8 mouse cellular contexts compared by ENCODE assay signal in genomic region chr9:120011533-120011932, GRCm38 (mm10). TPM values are rescaled to one million over a fixed set of nuclear protein-coding genes. Genes with fewer than 3 reads are reported as not detected.
DNase-seq lines count a peak whose midpoint lies in the region; ATAC-seq and TF ChIP-seq lines count a peak whose summit lies in the region.

No protein-coding gene starts in this region.

- no peaks in the 10 kb centered on the region for H3K9me3 ChIP-seq in heart, embryonic 15.5 days (replicated peaks)
- no peaks in the 10 kb centered on the region for H3K9me3 ChIP-seq in liver, embryonic 16.5 days (replicated peaks; ENCODE audit: control insufficient read depth, low read length)
- no peaks in the 10 kb centered on the region for H3K9me3 ChIP-seq in neural tube, embryonic 13.5 days

- H3K4me2 ChIP-seq in heart, embryonic 15.5 days, result peak overlapping the region; percentile 89
- peak overlapping the region; percentile 74 for H3K4me2 ChIP-seq in liver, embryonic 16.5 days (ENCODE audit: low read depth, low read length)
- H3K4me2 ChIP-seq in neural tube, embryonic 13.5 days, result peak overlapping the region; percentile 74

- H3K27ac ChIP-seq in embryonic fibroblast, embryonic 13.5 days (ENCODE audit: insufficient read depth, low read length), result peak overlapping the region; percentile 57
- H3K27ac ChIP-seq in heart, embryonic 15.5 days, result peak overlapping the region; percentile 97
- peak overlapping the region; percentile 10; the same call in 1 of the 2 replicates for H3K27ac ChIP-seq in liver, embryonic 16.5 days (ENCODE audit: low read length)
- H3K27ac ChIP-seq in neural tube, embryonic 13.5 days (replicated peaks), result peak overlapping the region; percentile 85

- no peak for TF ChIP-seq POLR2A in embryonic fibroblast, embryonic 13.5 days (IDR thresholded peaks at IDR 0.05; ENCODE audit: low read depth, low read length)

- WGBS in heart, embryonic 15.5 days, result 1% methylated on average over 10 of the region's 10 CpGs
- WGBS in liver, embryonic 16.5 days (ENCODE audit: insufficient replicate concordance), result 1% methylated on average over 10 of the region's 10 CpGs
- 2% methylated on average over 10 of the region's 10 CpGs for WGBS in neural tube, embryonic 13.5 days

- peaks cover 38% of the 10 kb centered on the region for H3K36me3 ChIP-seq in heart, embryonic 15.5 days
- no peaks in the 10 kb centered on the region for H3K36me3 ChIP-seq in liver, embryonic 16.5 days (ENCODE audit: control insufficient read depth, insufficient read depth)
- no peaks in the 10 kb centered on the region for H3K36me3 ChIP-seq in neural tube, embryonic 13.5 days

- peak; percentile 48 for ATAC-seq in CD4-positive, CD25-positive, alpha-beta regulatory T cell, adult 4 months
- peak; percentile 63 for ATAC-seq in heart, embryonic 15.5 days (replicated peaks; ENCODE audit: insufficient number of reproducible peaks, insufficient read depth, low FRiP score, low read depth)
- ATAC-seq in liver, embryonic 16.5 days (ENCODE audit: low read depth), result peak; percentile 28
- ATAC-seq in neural tube, embryonic 13.5 days (ENCODE audit: low read depth), result peak; percentile 69

- H3K9ac ChIP-seq in heart, embryonic 15.5 days, result peak overlapping the region; percentile 38; the same call in 1 of the 2 replicates
- no peak overlapping the region for H3K9ac ChIP-seq in liver, embryonic 16.5 days (ENCODE audit: low read depth, low read length)
- peak overlapping the region; percentile 72 for H3K9ac ChIP-seq in neural tube, embryonic 13.5 days

- peaks cover 14% of the 10 kb centered on the region for H3K4me1 ChIP-seq in embryonic fibroblast, embryonic 13.5 days (ENCODE audit: control insufficient read depth, insufficient read depth, low read length)
- H3K4me1 ChIP-seq in heart, embryonic 15.5 days (replicated peaks), result peaks cover 56% of the 10 kb centered on the region
- peaks cover 14% of the 10 kb centered on the region for H3K4me1 ChIP-seq in liver, embryonic 16.5 days (ENCODE audit: control insufficient read depth, low read depth, low read length)
- H3K4me1 ChIP-seq in neural tube, embryonic 13.5 days (replicated peaks), result peaks cover 12% of the 10 kb centered on the region; the same call in 1 of the 2 replicates

- no peak overlapping the region for H3K4me3 ChIP-seq in embryonic fibroblast, embryonic 13.5 days (ENCODE audit: insufficient read depth, low read length)
- H3K4me3 ChIP-seq in heart, embryonic 15.5 days, result peak overlapping the region; percentile 44
- H3K4me3 ChIP-seq in liver, embryonic 16.5 days (ENCODE audit: low read depth, low read length), result peak overlapping the region; percentile 49
- H3K4me3 ChIP-seq in neural tube, embryonic 13.5 days, result peak overlapping the region; percentile 45

- peak; percentile 80 to 88 for DNase-seq in adrenal gland, postnatal 36 days
- DNase-seq in kidney, postnatal 4 days, result peak; percentile 69 to 84
- DNase-seq in thymus, adult 18-20 months, result peak; percentile 36 to 62

- peak; percentile 52; the same call in 1 of the 2 replicates for TF ChIP-seq CTCF in embryonic fibroblast, embryonic 13.5 days (IDR thresholded peaks at IDR 0.05; ENCODE audit: borderline replicate concordance, insufficient read depth, low read length)

- H3K27me3 ChIP-seq in heart, embryonic 15.5 days, result no peaks in the 10 kb centered on the region
- no peaks in the 10 kb centered on the region; the same call in 1 of the 2 replicates for H3K27me3 ChIP-seq in liver, embryonic 16.5 days (ENCODE audit: control insufficient read depth, insufficient read depth, low read depth, low read length)
- H3K27me3 ChIP-seq in neural tube, embryonic 13.5 days, result peaks cover 15% of the 10 kb centered on the region

RNA-seq across cellular contexts. Expression of gene Xirp1, which starts 11.9 kb away (rescaled TPM):
- not detected for polyA plus RNA-seq in CD4-positive, CD25-positive, alpha-beta regulatory T cell, adult 4 months (2017; shearing (Covaris generic))
- total RNA-seq in adrenal gland, postnatal 36 days (2021), result under 1 TPM; 0.33 to 0.53 TPM
- polyA plus RNA-seq in embryonic fibroblast, embryonic 13.5 days (2011; ENCODE audit: insufficient read length, low read depth, missing spikeins), result not detected in 2 replicates
- polyA plus RNA-seq in heart, embryonic 15.5 days (2015; fragmentation: Nextera tagmentation; extraction: Ambion mirVana), result 45.2 and 51.0 TPM in 2 replicates
- polyA plus RNA-seq in liver, embryonic 16.5 days (2015; fragmentation: Nextera tagmentation; extraction: Ambion mirVana), result 0.15 and 0.26 TPM in 2 replicates
- polyA plus RNA-seq in neural tube, embryonic 13.5 days (2015; fragmentation: Nextera tagmentation; extraction: Ambion mirVana), result 0.06 and 0.17 TPM in 2 replicates

RNA-seq across cellular contexts. Expression of gene Csrnp1, which starts 27.1 kb away (rescaled TPM):
- 10 to 100 TPM; 22.7 to 89.4 TPM for polyA plus RNA-seq in CD4-positive, CD25-positive, alpha-beta regulatory T cell, adult 4 months (2017; shearing (Covaris generic))
- 10 to 100 TPM; 35.2 to 46.6 TPM for total RNA-seq in adrenal gland, postnatal 36 days (2021)
- polyA plus RNA-seq in embryonic fibroblast, embryonic 13.5 days (2011; ENCODE audit: insufficient read length, low read depth, missing spikeins), result 17.7 and 20.1 TPM in 2 replicates
- 6.9 and 8.2 TPM in 2 replicates for polyA plus RNA-seq in heart, embryonic 15.5 days (2015; fragmentation: Nextera tagmentation; extraction: Ambion mirVana)
- polyA plus RNA-seq in liver, embryonic 16.5 days (2015; fragmentation: Nextera tagmentation; extraction: Ambion mirVana), result 2.5 and 3.3 TPM in 2 replicates
- 1.0 and 1.8 TPM in 2 replicates for polyA plus RNA-seq in neural tube, embryonic 13.5 days (2015; fragmentation: Nextera tagmentation; extraction: Ambion mirVana)

RNA-seq across cellular contexts. Expression of gene Cx3cr1, which starts 58.1 kb away (rescaled TPM):
- polyA plus RNA-seq in CD4-positive, CD25-positive, alpha-beta regulatory T cell, adult 4 months (2017; shearing (Covaris generic)), result under 1 TPM in 1 of 2 experiments, not detected in 1; 0.15 TPM
- total RNA-seq in adrenal gland, postnatal 36 days (2021), result 1 to 10 TPM; 3.4 to 6.8 TPM
- polyA plus RNA-seq in embryonic fibroblast, embryonic 13.5 days (2011; ENCODE audit: insufficient read length, low read depth, missing spikeins), result 0.13 and 2.9 TPM in 2 replicates
- polyA plus RNA-seq in heart, embryonic 15.5 days (2015; fragmentation: Nextera tagmentation; extraction: Ambion mirVana), result 7.5 and 10.0 TPM in 2 replicates
- 3.1 and 3.2 TPM in 2 replicates for polyA plus RNA-seq in liver, embryonic 16.5 days (2015; fragmentation: Nextera tagmentation; extraction: Ambion mirVana)
- polyA plus RNA-seq in neural tube, embryonic 13.5 days (2015; fragmentation: Nextera tagmentation; extraction: Ambion mirVana), result 11.4 and 11.9 TPM in 2 replicates

Comparison
In these comparisons a context has a peak if more than half of its experiments do, and no peak if none do; other contexts are left out.
1. H3K27ac ChIP-seq: peak in every context shown above with its lines; median percentile 97 in heart, embryonic 15.5 days; 85 in neural tube, embryonic 13.5 days; 57 in embryonic fibroblast, embryonic 13.5 days; 10 in liver, embryonic 16.5 days.
2. RNA of gene Xirp1, which starts 11.9 kb away (polyA plus RNA-seq): 45.2 to 51.0 TPM in heart, embryonic 15.5 days; 0.15 to 0.26 TPM in liver, embryonic 16.5 days, 0.06 to 0.17 TPM in neural tube, embryonic 13.5 days, not detected in CD4-positive, CD25-positive, alpha-beta regulatory T cell, adult 4 months and not detected in embryonic fibroblast, embryonic 13.5 days; every median in the first group is over 10 times any median in the second.
3. Peak in every context shown above with its lines, with median percentiles within 50 percentile points of each other: ATAC-seq, DNase-seq and H3K4me2 ChIP-seq.